Mouse (Mus musculus): ENCODE measurements around the gene Olfr1446. TPM values are rescaled to one million over a fixed set of nuclear protein-coding genes. Genes with fewer than 3 reads are reported as not detected.

Olfr1446 gene
- not detected in 2 replicates for total RNA-seq (2015)
- total RNA-seq (2017), result not detected in 2 replicates

DNA sequence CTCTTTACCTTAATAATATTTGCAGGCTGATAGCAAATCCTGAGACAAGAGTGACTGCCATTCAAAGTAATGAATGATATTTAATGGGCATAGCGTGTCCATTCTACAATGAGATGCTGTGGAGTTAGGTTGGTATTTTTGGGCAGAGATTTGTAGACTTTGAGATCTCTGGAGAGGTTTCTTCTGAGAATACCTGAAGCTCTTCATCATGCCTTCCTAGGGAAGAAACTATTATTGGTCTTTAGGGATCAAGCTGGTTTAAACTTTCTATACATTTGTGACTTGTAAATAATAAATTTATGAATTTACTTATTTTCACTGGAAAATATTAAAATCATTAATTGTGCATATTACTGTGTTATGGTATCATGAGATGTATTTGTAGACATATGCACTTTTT lies at the start of gene Olfr1446:
Gene Olfr1446, minus strand, starts transcription at position 101 of the 400 bp plus-strand sequence.
- ATAC-seq (ENCODE audit: poor library complexity, severe bottlenecking), result no peak

- no peak for ATAC-seq (ENCODE audit: poor library complexity, severe bottlenecking)
Measured at GRCm38 (mm10) chr19:12930540-12930939, 37.2 kb upstream of the Olfr1446 start, which contains the start of gene Olfr1449. Gene Olfr1449 (plus strand): TSS chr19:12930840.

- ATAC-seq (ENCODE audit: poor library complexity, severe bottlenecking), result no peak
Measured at GRCm38 (mm10) chr19:12924319-12924718, 31.0 kb upstream of the Olfr1446 start, which contains the start of gene Olfr1448. Gene Olfr1448 (minus strand): TSS chr19:12924419.

DNA sequence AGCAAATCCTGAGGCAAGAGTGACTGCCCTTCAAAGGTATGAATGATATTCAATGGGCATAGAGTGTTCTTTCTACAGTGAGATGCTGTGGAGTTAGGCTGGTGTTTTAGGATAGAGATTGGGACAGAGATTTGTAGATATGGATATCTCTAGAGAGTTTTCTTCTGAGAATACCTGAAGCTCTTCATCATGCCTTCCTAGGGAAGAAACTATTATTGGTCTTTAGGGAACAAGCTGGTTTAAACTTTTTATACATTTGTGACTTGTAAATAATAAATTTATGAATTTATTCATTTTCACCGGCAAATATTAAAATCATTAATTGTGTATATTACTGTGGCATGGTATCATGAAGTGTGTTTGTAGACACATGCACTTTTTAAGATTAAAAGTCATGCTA lies 10.3 kb upstream of the Olfr1446 start, which contains the start of gene Olfr1447:
Gene Olfr1447, minus strand, starts transcription at position 101 of the 400 bp plus-strand sequence.
- no peak for ATAC-seq (ENCODE audit: poor library complexity, severe bottlenecking)

- no peak for ATAC-seq (ENCODE audit: poor library complexity, severe bottlenecking)
Measured at GRCm38 (mm10) chr19:12883555-12883954, 9.8 kb downstream of the Olfr1446 start, which contains the start of gene Olfr1445. Gene Olfr1445 (plus strand): TSS chr19:12883855.

- no peak for ATAC-seq (ENCODE audit: poor library complexity, severe bottlenecking)
Measured at GRCm38 (mm10) chr19:12856983-12857382, 36.3 kb downstream of the Olfr1446 start, which contains the start of gene Olfr1444. Gene Olfr1444 (plus strand): TSS chr19:12857283.

GRCm38 (mm10) chr19:12846382-12846781 lies 46.9 kb downstream of the Olfr1446 start, which contains the start of gene Gm5244:
Gene Gm5244 (plus strand): TSS chr19:12846682.
- ATAC-seq (ENCODE audit: poor library complexity, severe bottlenecking), result no peak

DNA sequence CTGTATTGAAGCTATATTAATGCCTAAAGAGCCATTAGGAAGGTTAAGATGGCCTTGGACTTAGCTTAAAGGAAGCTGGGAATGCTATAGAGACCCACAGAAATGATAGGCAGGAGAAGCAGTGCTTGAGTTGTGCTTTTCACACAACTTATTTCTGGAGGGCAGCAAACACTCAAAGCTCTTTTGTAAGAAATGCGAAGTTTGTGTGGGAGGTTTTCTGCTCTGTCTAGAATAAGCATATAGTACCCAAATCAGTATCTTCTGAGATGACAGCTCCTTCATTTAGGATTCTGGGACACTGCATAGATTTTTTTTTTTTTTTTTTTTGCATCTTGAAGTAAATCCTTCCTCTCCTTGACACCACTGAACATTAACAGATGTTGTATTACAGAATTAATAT lies 54.8 kb downstream of the Olfr1446 start:
- no peak for ATAC-seq (ENCODE audit: poor library complexity, severe bottlenecking)

Other genes starting within 250 kb of the Olfr1446 start
- not detected in 2 replicates for gene Olfr1442, start 223.1 kb downstream of the Olfr1446 start, total RNA-seq (2015)
- gene Olfr1442, start 223.1 kb downstream of the Olfr1446 start, total RNA-seq (2017), result not detected in 2 replicates
- gene Olfr1443, start 215.4 kb downstream of the Olfr1446 start, total RNA-seq (2015), result not detected in 2 replicates
- gene Olfr1443, start 215.4 kb downstream of the Olfr1446 start, total RNA-seq (2017), result not detected in 2 replicates
- gene Keg1, start 197.7 kb downstream of the Olfr1446 start, total RNA-seq (2015), result not detected in 2 replicates
- gene Keg1, start 197.7 kb downstream of the Olfr1446 start, total RNA-seq (2017), result not detected in 2 replicates
- 4.1 and 5.0 TPM in 2 replicates for gene Cntf, start 127.9 kb downstream of the Olfr1446 start, total RNA-seq (2015)
- 1.5 and 2.5 TPM in 2 replicates for gene Cntf, start 127.9 kb downstream of the Olfr1446 start, total RNA-seq (2017)
- 56.9 and 61.3 TPM in 2 replicates for gene Zfp91, start 97.4 kb downstream of the Olfr1446 start, total RNA-seq (2015)
- 72.9 and 88.1 TPM in 2 replicates for gene Zfp91, start 97.4 kb downstream of the Olfr1446 start, total RNA-seq (2017)
- gene Lpxn, start 97.3 kb downstream of the Olfr1446 start, total RNA-seq (2015), result 29.7 and 33.0 TPM in 2 replicates
- gene Lpxn, start 97.3 kb downstream of the Olfr1446 start, total RNA-seq (2017), result 26.4 and 27.2 TPM in 2 replicates
- not detected in 2 replicates for gene Gm5244, start 46.8 kb downstream of the Olfr1446 start, total RNA-seq (2015)
- gene Gm5244, start 46.8 kb downstream of the Olfr1446 start, total RNA-seq (2017), result not detected in 2 replicates
- 0.62 TPM in 1 of 2 replicates, not detected in the other for gene Olfr1444, start 36.2 kb downstream of the Olfr1446 start, total RNA-seq (2015)
- 0.44 TPM in 1 of 2 replicates, not detected in the other for gene Olfr1444, start 36.2 kb downstream of the Olfr1446 start, total RNA-seq (2017)
- not detected in 2 replicates for gene Olfr1445, start 9.7 kb downstream of the Olfr1446 start, total RNA-seq (2015)
- gene Olfr1445, start 9.7 kb downstream of the Olfr1446 start, total RNA-seq (2017), result not detected in 2 replicates
- gene Olfr1447, start 10.2 kb upstream of the Olfr1446 start, total RNA-seq (2015), result not detected in 2 replicates
- gene Olfr1447, start 10.2 kb upstream of the Olfr1446 start, total RNA-seq (2017), result not detected in 2 replicates
- gene Olfr1448, start 30.9 kb upstream of the Olfr1446 start, total RNA-seq (2015), result not detected in 2 replicates
- gene Olfr1448, start 30.9 kb upstream of the Olfr1446 start, total RNA-seq (2017), result not detected in 2 replicates
- not detected in 2 replicates for gene Olfr1449, start 37.3 kb upstream of the Olfr1446 start, total RNA-seq (2015)
- not detected in 2 replicates for gene Olfr1449, start 37.3 kb upstream of the Olfr1446 start, total RNA-seq (2017)
- gene Olfr1450, start 56.7 kb upstream of the Olfr1446 start, total RNA-seq (2015), result 0.11 TPM in 1 of 2 replicates, not detected in the other
- not detected in 2 replicates for gene Olfr1450, start 56.7 kb upstream of the Olfr1446 start, total RNA-seq (2017)
- not detected in 2 replicates for gene Olfr1451, start 101.5 kb upstream of the Olfr1446 start, total RNA-seq (2015)
- not detected in 2 replicates for gene Olfr1451, start 101.5 kb upstream of the Olfr1446 start, total RNA-seq (2017)
- not detected in 2 replicates for gene Olfr1453, start 134.8 kb upstream of the Olfr1446 start, total RNA-seq (2015)
- gene Olfr1453, start 134.8 kb upstream of the Olfr1446 start, total RNA-seq (2017), result not detected in 2 replicates
- gene Olfr1454, start 167.1 kb upstream of the Olfr1446 start, total RNA-seq (2015), result not detected in 2 replicates
- not detected in 2 replicates for gene Olfr1454, start 167.1 kb upstream of the Olfr1446 start, total RNA-seq (2017)
- gene Olfr1457, start 204.4 kb upstream of the Olfr1446 start, total RNA-seq (2015), result not detected in 2 replicates
- not detected in 2 replicates for gene Olfr1457, start 204.4 kb upstream of the Olfr1446 start, total RNA-seq (2017)
- gene Olfr1458, start 213.3 kb upstream of the Olfr1446 start, total RNA-seq (2015), result not detected in 2 replicates
- not detected in 2 replicates for gene Olfr1458, start 213.3 kb upstream of the Olfr1446 start, total RNA-seq (2017)

Measured in megakaryocyte, adult 5-6 weeks (primary cell).